Mouse (Mus musculus): Measurements from ENCODE around the gene Arl3. TPM values are rescaled to one million over a fixed set of nuclear protein-coding genes. Genes with fewer than 3 reads are reported as not detected.

Arl3 gene
- total RNA-seq, 2 experiments from 2014 or later, result 38.5 to 40.4 TPM

DNA sequence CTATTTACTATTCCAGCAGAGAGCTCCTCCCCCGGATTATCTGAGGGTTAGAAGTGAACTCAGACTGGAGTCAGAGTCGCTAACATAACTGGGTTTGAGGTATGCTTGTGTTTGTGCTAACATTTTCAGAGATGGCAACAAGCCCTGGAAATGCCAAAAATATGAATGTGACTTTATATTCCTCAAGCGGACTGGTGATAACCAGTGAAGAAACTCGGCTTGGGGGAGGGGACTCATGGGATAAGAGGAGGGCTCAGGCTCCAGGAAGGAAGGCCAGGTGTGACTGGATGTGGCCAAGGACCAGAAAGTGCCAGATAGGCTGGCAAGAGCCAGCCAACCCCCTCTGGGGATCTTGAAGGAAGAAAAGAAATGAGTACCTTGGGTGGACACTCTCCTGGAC is 91.2 kb downstream of the Arl3 start:
- DNase-seq, result no peak
- intact Hi-C loops (cut with DNase I), result no loop called here

DNA sequence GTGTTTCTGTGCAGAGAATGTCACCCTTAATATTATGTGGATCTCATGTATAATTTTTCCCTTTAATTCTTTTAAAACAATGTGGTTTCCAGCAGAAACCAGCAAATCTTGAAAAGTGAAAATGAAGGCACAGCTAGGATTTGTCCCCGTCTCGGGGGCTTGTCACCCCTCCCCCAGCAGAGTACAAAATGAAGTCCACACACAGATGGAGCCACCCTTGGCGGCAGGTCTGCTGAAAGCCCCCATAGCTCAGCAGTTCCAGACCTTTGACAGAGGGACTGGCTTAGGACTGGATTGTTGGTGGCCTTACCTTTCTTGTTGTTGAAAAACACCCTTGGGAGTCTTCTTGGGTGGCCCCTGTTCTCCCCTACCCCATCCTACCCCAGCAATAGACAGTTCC is 91.6 kb downstream of the Arl3 start:
- intact Hi-C loops (cut with DNase I), result no loop called here
- no peak for DNase-seq

Other genes with a start within 250 kb of the Arl3 start
- gene Psd, start 246.0 kb downstream of the Arl3 start, total RNA-seq (2021), result 1 to 10 TPM in 1 of 2 experiments, under 1 TPM in 1; 0.57 to 1.3 TPM
- 1 to 10 TPM; 4.2 to 4.4 TPM for gene Fbxl15, start 245.0 kb downstream of the Arl3 start, total RNA-seq (2021)
- gene Cuedc2, start 234.5 kb downstream of the Arl3 start, total RNA-seq (2021), result 10 to 100 TPM; 87.2 to 94.6 TPM
- gene Mfsd13a, start 232.1 kb downstream of the Arl3 start, total RNA-seq (2021), result 1 to 10 TPM; 2.4 to 2.5 TPM
- under 1 TPM; 0.33 to 0.50 TPM for gene 2310034G01Rik, start 222.9 kb downstream of the Arl3 start, total RNA-seq (2021)
- 10 to 100 TPM; 88.4 to 97.0 TPM for gene Actr1a, start 177.4 kb downstream of the Arl3 start, total RNA-seq (2021)
- gene Sufu, start 176.3 kb downstream of the Arl3 start, total RNA-seq (2021), result 10 to 100 TPM; 10.8 to 12.7 TPM
- gene Trim8, start 71.5 kb downstream of the Arl3 start, total RNA-seq (2021), result 10 to 100 TPM; 38.7 to 40.0 TPM
- gene Sfxn2, start 167 bp upstream of the Arl3 start, total RNA-seq (2021), result 1 to 10 TPM; 3.1 to 3.5 TPM
- gene Wbp1l, start 25.9 kb upstream of the Arl3 start, total RNA-seq (2021), result 10 to 100 TPM; 51.2 to 59.1 TPM
- gene Cyp17a1, start 100.0 kb upstream of the Arl3 start, total RNA-seq (2021), result not detected
- gene Borcs7, start 116.7 kb upstream of the Arl3 start, total RNA-seq (2021), result 1 to 10 TPM; 9.3 to 9.5 TPM
- gene As3mt, start 134.3 kb upstream of the Arl3 start, total RNA-seq (2021), result 10 to 100 TPM; 88.6 to 96.2 TPM
- 1 to 10 TPM; 6.0 to 6.7 TPM for gene Cnnm2, start 188.4 kb upstream of the Arl3 start, total RNA-seq (2021)